Mouse (Mus musculus): ENCODE results near the gene Nol7.

The Nol7 gene

DNA sequence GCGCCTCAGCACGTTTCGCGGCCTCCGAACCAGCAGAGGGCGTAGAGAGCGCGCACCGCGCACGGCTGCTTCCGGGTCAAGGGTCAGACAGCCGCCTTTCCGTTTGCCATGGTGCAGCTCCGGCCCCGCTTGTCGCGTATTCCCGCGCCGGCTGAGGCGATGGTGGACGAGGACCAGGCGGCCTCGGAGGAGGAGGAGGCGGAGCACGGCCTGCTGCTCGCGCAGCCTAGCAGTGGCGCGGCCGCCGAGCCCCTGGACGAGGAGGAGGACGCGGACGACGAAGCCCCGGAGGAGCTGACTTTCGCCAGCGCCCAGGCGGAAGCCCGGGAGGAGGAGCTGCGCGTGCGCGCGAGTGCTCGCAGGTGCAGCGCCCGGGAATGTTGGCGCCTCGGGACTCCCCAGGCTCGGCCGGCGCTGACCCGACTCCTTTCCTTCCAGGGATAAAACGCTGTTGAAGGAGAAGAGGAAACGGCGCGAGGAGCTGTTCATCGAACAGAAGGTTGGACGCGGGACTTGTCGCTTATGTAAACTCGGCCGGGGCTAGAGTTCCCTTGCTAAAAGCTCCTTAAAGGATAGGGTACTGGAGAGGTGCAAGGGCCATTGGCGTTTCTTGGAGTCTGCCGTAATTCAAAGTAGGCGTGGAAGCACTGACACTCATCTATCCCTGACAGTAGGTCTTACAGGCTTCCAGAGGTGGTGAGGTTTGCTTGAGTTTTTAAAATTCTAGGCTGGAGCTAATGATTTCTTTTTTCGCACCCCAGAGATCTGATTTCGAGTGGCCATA lies at the start of gene Nol7:
TSS of gene Nol7 (plus strand) at position 94 of the 784 bp plus-strand sequence.
- DNase-seq (ENCODE audit: low spot score): peak; percentile 92

DNA sequence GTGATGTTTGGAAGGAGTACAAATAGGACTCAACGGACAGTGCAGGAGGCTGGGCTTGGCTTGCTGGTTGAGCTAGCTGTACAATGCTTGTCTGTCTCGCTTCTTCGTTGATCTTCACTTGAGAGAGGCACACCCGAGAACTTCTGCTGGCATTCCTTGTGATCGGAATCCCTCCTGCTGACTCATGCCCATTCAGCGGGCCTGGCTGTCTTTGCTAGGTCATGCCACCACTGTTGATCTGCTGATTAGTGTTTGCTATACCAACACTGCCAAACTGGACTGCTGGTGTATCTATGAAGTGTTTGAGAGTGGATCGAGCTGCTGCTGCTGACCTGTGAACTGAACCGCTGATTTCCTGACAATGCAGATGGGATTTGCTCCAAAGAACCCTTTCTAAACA lies 48.8 kb upstream of the Nol7 start:
- no peak for DNase-seq (ENCODE audit: low spot score)

DNA sequence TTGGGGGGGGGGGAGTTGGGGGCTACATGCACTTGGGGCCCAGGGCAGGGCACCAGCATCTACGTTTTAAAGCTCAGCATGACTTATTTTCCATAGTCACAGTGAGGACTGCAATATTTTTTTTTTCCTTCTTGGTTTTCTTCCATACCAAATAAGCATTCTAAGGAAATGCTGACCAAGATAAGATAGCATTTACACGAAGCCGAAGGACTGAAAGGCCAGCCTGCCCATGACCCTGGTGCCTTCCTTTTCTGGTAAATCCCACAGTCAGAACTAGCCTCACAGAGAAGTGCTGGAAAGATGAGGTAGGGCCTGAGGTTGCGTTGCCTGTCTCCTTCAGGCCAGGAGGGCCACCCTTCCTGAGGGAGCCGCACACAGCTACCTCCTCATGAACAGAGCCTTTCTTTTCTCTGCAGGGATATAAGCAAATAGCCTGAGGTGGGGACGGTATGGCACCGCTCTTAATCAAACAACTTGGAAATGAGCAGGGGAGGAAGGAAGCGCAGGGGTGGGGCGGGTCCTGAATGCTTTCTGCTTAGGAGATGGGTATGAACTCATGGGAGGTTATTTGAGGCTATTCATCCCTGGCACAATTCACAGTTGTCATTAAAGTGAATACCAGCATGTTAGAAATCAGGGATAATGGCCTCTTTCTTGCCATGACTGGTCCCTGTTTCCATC lies 47.6 kb upstream of the Nol7 start:
- DNase-seq (ENCODE audit: low spot score): no peak

DNA sequence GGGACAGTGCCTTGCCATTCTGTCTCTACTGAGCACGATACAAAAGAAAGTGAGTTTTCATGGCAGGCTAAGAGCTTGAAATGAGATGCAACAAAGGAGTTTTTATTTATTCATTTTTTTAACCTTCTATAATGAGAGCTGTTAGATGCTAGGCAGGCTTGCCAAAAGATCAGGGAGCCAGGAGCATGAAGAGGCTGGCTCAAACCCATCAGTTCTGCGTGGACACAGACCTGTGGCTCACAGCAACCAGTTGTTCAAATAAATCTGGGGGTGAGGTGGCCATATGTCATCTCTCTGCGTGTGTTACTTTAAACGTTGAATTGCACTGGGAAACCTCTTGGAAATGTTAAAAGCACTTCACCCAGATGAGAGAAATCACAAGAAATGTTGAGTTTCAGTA lies 44.8 kb upstream of the Nol7 start:
- no peak for DNase-seq (ENCODE audit: low spot score)

DNA sequence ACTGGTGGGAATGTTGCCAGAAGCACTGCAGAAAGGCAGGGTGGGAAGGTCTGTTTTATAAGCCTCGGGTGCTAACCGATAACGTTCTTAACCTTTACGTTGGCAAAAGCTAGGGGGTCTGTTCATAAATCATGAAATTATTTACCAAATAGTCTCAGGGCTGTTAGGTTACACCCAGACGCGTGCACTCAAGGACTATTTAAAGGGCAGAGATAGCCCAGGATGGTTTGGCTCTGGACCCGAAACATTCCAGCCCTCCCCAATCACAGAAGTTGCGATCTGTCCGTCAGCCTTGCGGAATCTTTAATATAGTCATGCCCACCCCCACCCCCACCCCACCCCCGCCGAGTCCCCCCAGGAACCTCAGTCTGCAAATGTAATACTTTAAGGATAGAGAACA lies 43.8 kb upstream of the Nol7 start:
- no peak for DNase-seq (ENCODE audit: low spot score)

DNA sequence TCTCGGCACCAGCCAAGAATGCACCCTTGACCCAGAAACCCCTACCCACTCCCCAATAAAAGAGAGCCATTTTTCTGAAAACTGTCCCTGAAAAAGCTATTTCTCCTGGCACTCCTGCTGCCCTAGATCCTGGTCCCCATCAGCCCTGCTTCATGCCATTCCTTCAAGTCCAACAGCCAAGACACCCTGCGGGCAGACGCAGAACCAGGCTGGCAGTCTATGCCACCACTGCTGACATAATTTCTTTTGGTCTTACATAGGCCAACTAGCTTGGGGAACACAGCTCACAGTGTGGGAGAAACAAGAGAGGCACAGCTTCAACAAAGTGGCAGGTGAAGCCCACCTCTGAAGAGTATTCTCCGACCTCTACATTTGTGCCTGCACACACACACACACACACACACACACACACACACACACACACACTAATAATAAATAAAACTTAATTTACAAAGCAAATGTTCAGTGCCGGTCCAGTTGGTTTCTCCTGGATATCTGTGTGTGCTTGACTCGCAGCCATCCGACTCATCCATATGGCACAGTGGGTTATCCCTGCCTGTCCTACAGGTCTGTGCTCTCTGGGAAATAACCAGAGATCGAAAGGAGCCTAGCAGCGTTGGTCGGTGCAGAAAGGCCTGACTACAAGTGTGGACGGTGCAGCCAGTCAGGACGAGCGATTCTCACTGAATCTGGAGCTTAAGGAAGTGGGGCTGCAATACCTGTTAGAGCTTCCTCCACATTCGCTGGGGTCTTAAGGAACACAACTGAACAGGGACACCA lies 41.7 kb upstream of the Nol7 start:
- DNase-seq (ENCODE audit: low spot score): no peak

DNA sequence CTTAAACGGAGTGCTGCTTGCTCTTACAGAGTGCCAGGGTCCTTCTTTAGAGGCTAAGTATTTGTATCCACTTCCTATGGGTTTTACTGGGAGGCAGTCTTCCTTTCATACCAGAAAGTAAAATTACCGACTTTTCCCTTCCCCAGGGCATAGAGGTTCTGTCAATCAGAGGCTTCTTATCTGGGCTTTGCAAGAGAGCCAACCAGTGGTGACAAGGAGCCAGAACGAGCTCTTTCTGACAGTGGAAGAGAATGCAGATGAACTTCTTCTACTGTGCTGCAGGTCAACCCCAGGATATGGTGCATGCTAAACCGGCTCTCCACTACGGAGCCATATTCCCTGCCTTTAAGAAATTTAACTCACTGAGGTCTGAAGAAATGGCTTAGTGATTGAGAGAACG lies 37.7 kb upstream of the Nol7 start:
- DNase-seq (ENCODE audit: low spot score): no peak

DNA sequence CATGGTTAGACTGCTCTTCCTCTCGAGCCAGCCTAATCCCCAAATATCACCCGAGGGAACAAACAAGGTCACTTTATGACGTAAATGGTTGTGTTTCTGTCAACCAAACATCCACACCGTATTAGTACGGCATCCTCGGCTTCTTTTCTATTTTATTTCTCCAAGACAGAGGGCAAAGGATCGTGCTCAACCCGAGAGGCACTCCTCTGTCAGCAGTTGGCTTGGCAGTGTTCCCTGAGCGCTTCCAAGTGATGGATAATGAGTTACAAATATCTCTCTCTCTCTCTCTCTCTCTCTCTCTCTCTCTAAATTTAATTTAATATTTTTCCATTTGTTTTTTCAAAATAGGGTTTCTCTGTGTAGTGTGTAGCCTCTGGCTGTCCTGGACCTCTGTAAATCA lies 35.8 kb upstream of the Nol7 start:
- no peak for DNase-seq (ENCODE audit: low spot score)

DNA sequence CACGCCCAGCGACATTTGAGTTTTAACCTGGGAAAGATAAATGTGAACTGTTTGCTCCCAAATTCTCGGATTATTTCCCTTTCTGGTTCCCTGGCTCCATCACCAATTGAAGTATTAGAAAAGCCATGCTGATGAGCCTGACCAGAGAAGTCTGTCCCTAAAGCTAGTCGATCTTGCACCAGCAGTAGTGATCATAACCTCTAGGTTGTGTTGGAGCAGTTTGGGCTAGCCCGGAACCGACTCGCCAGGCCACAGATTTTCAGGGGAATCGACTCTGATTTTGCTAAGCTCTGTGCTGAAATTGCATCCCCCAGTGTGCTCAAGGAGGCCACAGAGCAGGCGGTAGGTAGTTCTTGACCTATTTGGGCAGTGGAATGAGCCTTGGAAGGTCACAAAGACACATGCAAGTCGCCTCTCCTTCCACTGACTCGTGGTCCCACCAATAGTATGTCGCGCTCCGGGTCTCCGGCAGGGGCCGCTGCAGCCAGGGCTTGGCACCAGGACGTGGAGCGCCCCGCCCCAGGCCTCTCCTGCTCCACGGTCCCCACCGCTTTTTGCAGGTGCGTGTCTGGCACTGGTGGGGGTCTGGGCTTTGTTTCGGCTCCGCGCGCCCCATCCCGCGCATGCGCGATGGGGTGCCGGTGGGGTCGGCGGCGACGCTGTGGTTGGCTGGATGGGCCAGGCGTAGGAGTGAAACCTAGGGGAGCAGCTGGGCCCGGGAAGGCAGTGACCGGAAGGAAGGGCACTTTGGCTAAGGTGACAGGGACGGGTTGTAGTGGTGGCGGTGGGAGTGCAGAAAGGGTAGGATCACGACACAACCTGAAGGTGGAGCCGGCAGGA lies 33.0 kb upstream of the Nol7 start, which contains the start of gene Sirt5:
TSS of gene Sirt5 (plus strand) at position 512 of the 840 bp plus-strand sequence.
- peak; percentile 58 for DNase-seq (ENCODE audit: low spot score)

DNA sequence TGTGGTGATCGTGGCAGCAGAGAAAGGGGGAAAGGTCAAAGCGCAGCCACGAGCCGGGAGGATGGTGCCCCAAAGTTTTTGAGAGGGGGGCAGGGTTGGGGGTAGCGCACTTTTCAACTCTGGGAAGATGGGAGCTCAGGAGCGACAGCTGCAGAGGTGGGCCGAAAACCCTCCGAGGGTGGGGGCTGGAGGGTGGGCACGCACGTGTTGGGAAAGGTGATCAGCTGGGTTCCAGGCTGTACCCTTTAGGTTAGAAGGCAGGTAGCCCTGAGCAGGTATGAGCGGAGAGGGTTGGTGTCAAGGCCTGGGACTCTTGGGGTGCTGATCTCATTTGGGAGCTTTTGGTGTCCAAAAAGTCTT lies 32.4 kb upstream of the Nol7 start:
- no peak for DNase-seq (ENCODE audit: low spot score)

DNA sequence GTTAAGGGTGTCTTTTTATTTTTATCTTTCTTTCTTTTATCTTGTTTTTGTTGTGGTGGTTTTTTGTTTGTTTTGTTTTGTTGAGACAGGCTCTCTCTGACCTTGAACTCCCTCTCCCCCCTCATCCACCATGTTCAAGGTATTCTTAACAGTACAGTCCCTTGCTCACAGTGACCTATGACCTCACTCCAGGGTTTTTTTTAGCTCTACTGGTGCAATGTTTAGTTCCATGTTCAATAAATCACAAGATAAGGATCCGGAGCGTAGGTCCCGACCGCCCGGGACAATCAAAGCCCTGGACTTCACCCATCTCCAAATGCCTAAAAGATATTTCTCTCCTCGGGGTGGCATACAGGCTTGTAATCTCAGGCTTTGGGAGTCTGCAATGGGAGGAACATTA lies 28.1 kb upstream of the Nol7 start:
- no peak for DNase-seq (ENCODE audit: low spot score)

DNA sequence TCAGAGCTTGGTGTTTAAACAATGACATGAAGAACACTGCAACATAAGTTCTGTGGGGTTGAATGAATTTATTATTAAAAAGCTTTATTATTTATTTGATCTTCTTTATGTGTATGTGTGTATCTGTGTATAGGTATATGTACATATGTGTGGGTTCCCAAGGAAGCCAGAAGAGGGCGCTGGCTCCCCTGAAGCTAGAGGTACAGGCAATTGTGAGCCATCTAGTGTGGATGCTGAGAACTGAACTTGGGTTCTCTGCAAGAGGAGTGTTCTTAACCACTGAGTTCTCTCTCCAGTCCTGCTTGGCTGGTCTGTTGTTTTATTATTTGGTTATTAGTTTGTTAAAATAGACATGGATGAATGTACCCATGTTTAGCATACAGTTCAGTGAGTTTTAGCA lies 25.3 kb upstream of the Nol7 start:
- no peak for DNase-seq (ENCODE audit: low spot score)

DNA sequence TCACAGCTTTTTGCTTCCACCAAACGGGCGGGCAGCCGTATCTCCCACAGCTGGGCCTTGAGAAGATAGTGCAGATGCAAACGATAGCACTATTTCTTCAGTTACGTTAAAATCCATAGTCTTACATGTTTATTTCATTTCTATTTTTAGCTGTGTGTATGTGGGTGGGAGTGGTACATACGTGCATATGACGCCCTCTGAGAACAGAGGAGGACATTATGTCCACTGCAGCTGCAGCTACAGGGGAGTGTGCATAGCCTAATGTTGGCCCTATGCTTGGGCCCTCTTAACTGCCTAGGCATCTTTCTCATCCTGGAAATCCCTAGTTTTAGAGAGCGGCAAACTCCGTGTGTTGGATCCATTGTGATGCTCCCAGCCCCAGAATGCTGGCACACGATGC lies 24.0 kb upstream of the Nol7 start:
- DNase-seq (ENCODE audit: low spot score): no peak

DNA sequence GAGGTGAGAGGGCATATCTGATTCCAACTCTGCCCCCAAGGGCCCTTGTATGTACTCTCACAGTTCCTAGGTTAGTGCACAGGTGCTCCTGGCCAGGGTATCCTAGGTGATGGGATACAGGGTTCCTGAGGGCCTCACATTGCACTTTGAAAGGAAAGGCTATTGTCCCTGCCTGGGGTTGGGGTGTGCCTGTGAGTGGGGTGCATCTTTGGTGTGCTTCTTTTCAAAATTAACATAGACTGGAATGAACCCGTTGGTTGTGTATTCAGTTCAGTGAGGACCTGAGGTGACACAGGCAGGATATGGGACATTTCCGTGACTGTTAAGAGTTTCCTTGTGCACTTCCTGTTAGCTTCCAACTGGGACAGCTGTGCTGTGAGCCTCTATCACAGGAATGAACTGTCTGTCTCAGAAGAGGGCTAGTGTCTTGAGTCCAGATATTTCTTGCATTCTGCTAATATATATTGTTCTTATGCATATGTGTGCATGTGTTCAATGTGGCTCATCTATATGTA lies 23.2 kb upstream of the Nol7 start:
- DNase-seq (ENCODE audit: low spot score): no peak

DNA sequence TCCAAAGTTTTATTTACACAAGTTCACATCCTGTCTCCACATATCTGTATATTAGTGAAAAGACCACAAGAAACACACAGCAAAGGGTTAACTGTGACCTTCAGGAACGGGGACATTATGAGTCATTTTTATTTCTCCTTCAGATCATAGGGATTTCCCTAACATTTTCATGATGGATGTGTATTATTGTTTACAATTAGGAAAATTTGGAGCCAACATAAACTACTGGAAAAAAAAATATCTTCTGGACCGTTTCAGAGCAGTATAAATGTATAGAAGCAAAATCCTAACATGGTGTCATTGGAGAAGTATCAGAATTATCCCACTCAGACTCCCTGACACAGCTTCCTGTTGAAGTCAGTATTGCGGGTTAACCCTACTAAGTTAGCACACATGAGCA lies 18.2 kb upstream of the Nol7 start:
- DNase-seq (ENCODE audit: low spot score): no peak

DNA sequence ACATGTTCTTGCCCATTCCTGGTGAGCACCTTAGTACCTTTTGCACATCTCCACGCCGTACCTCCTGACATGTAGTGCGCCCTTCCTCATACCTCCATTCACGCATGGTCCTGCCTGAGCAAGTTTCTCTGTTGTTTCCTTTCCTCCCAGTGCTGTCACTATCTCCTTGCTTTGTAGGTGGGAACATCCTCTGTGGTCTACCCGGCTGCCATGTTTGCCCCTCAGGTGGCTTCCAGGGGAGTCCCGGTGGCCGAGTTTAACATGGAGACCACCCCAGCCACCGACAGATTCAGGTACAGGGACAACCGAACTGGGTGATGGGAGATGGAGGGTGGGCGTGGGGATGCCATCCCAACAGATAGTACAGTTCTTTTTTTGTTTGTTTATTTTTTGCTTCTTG lies 12.9 kb upstream of the Nol7 start:
- DNase-seq (ENCODE audit: low spot score): no peak

DNA sequence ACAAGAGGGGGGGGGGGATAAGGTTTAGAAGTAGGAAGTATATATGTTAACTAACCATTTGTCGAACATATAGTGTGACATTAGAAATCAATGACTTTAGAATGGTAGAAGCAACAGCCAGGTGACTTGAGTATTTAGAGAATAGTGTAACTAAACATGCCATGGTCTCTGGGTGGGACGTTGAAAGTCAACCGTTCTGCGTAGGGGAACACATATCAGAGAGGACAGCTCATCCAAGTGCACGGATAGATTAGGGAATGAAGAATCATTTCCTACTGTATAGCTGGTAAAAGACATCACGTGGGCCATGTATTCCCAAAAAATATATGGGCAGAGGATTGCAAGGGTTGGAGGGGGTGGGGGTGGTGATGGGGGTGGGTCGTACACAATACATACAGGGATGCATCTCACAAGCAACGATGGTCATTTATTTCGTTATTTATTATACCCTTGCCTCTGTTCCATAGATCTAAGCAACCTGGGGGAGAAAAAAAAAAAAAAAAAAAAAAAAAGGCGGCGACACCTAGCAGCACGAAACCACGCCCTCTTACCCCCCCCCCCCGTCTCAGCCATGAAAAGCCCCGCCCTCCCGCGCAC lies 392 bp upstream of the Nol7 start:
- DNase-seq (ENCODE audit: low spot score): no peak

DNA sequence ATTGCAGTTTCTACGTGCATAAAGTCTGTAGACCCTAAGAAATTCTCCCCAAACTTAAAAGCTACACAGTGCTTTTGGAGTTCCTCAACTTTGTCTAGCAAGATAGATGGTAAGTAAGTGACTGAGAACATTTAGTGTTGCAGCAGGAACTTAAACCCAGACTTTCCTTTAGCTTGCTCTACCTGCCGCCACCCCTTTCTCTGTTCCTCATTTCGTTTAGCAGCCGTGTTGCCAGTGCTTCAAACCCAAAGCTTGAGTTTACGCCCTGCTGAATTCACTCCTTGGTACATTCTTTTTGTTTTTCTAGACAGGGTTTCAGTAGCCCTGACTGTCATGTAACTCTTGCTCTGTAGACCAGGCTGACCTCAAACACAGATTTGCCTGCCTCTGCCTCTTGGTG lies 1.4 kb downstream of the Nol7 start:
- DNase-seq (ENCODE audit: low spot score): no peak

DNA sequence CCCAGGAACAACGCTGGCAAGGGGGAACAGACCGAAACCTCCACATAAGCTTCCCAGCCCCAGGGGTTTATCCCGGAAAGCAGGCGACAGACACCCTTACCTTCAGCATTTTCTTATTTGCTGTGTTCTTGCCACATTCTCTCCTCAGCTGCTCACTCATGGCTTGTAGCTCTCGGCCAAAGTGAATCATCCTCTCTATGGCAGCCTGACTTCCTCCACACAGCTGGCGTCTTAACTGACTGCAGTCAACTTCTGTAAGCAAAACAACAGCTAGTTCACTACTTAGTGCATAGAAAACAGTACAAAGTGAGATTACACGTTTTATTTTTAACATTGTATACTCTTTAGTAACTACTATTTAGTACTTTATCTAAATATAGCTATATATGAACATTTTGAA lies 14.1 kb downstream of the Nol7 start:
- no peak for DNase-seq (ENCODE audit: low spot score)

DNA sequence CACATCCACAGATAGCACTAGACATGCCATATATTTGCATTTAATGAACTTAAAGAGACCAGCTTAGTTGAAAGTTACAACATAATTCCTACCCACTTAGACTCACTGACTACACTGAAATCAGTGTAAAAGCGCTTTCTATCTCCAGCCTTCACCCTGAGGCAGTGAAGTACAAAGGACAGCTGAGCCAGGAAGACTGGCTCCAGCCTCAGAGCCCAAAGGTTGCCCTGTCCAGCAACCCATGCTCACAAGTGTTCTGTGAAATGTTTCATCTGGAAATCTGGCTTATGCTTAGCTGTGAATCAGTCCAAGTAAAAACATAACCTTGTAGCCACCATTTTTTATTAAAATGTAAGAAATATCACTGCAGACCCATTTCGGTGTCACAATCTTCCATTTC lies 15.4 kb downstream of the Nol7 start:
- no peak for DNase-seq (ENCODE audit: low spot score)

DNA sequence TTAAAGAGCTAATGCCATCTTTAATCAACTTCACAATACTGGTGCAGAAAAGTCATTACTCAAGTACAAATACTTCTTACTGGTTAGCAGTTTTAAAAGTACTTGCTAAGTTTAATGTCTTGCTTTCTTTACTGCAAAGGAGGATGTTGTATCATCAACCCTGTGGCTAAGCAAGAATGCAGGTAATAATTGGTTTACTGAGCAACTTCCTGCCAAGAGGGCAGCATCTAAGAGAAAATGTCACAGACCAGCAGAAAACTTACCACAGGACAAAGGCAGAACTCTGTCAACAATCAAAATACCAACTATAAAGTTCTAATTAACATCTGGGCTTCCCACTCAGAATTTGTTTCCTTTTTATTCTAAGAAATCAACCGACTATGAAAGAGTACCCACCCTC lies 17.1 kb downstream of the Nol7 start:
- DNase-seq (ENCODE audit: low spot score): no peak

DNA sequence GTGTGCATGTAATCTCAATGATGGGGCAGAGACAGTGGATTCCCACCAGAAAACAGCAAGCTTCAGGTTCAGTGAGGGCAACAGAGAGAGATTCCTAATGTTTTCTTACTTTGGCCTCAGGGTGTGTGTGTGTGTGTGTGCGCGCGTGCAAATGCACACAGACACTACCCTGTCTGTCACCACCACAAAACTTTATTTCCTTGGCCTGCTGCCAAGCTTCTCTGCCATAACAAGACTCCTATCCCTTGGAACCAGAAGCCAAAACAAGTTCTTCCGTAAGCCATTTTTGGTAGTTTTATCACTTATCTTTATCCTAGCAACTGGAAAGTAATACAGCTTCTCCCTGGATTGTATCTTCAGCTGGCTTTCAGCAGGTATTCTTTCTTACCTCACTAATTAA lies 30.2 kb downstream of the Nol7 start:
- DNase-seq (ENCODE audit: low spot score): no peak

Measured in left cerebral cortex, adult 11 months (tissue).